Mouse (Mus musculus): ENCODE measurements at regions not wholly inside any gene's neighbourhood (a gene's known extent, or its start where the extent isn't known, plus 50 kb on each side); places are given as distances from the start of the nearest gene placed in this dataset.

GRCm38 (mm10) chr5:52920251-52920650 is 86.4 kb downstream of the Anapc4 start:
- H3K27ac ChIP-seq: no peak overlapping the region
- no peaks in the 10 kb centered on the region for H3K36me3 ChIP-seq (ENCODE audit: poor library complexity, severe bottlenecking)
- no peaks in the 10 kb centered on the region for H3K27me3 ChIP-seq
- H3K9ac ChIP-seq: no peak overlapping the region
- H3K4me3 ChIP-seq: no peak overlapping the region
- 92% methylated on average over 3 of the region's 3 CpGs for WGBS
- H3K9me3 ChIP-seq (replicated peaks): no peaks in the 10 kb centered on the region
- H3K4me1 ChIP-seq: no peaks in the 10 kb centered on the region
- H3K4me2 ChIP-seq: no peak overlapping the region
- no peak for ATAC-seq

- Histone ChIP-seq H3K4me3 (no peak overlapping the region), H3K27me3 (no peaks in the 10 kb centered on the region), H3K36me3 (ENCODE audit: poor library complexity, severe bottlenecking) (no peaks in the 10 kb centered on the region), H3K9ac (no peak overlapping the region), H3K4me2 (no peak overlapping the region), H3K9me3 (replicated peaks) (no peaks in the 10 kb centered on the region), H3K4me1 (no peaks in the 10 kb centered on the region), H3K27ac (no peak overlapping the region)
- ATAC-seq: no peak
- WGBS: 85% methylated on average over 7 of the region's 7 CpGs
Observed at GRCm38 (mm10) chr5:52920722-52921264, 87.0 kb downstream of the Anapc4 start.

GRCm38 (mm10) chr5:52925006-52925405 is 91.2 kb downstream of the Anapc4 start:
- Histone ChIP-seq H3K4me1 (no peaks in the 10 kb centered on the region), H3K27ac (no peak overlapping the region), H3K9ac (no peak overlapping the region), H3K4me3 (no peak overlapping the region), H3K27me3 (no peaks in the 10 kb centered on the region), H3K4me2 (no peak overlapping the region), H3K9me3 (replicated peaks) (no peaks in the 10 kb centered on the region), H3K36me3 (ENCODE audit: poor library complexity, severe bottlenecking) (no peaks in the 10 kb centered on the region)
- no peak for ATAC-seq
- WGBS: 62% methylated on average over 6 of the region's 6 CpGs

- H3K4me3 ChIP-seq: no peak overlapping the region
- H3K4me1 ChIP-seq: no peaks in the 10 kb centered on the region
- ATAC-seq: no peak
- no peak overlapping the region for H3K4me2 ChIP-seq
- no peak overlapping the region for H3K27ac ChIP-seq
- H3K27me3 ChIP-seq: no peaks in the 10 kb centered on the region
- WGBS: 68% methylated on average over 8 of the region's 8 CpGs
- no peaks in the 10 kb centered on the region for H3K9me3 ChIP-seq (replicated peaks)
- no peak overlapping the region for H3K9ac ChIP-seq
- H3K36me3 ChIP-seq (ENCODE audit: poor library complexity, severe bottlenecking): no peaks in the 10 kb centered on the region
Observed at GRCm38 (mm10) chr5:52929690-52930089, 95.9 kb downstream of the Anapc4 start.

- 65% methylated on average over 6 of the region's 6 CpGs for WGBS
- Histone ChIP-seq H3K4me1 (no peaks in the 10 kb centered on the region), H3K9ac (no peak overlapping the region), H3K4me3 (no peak overlapping the region), H3K9me3 (replicated peaks) (no peaks in the 10 kb centered on the region), H3K4me2 (no peak overlapping the region), H3K36me3 (ENCODE audit: poor library complexity, severe bottlenecking) (no peaks in the 10 kb centered on the region), H3K27me3 (no peaks in the 10 kb centered on the region), H3K27ac (no peak overlapping the region)
- peak; percentile 55; the same call in 1 of the 2 replicates for ATAC-seq
Observed at GRCm38 (mm10) chr5:52933291-52933690, 99.5 kb downstream of the Anapc4 start.

GRCm38 (mm10) chr5:52937626-52938025 is 100.3 kb upstream of the Slc34a2 start:
- Histone ChIP-seq H3K9ac (no peak overlapping the region), H3K27me3 (no peaks in the 10 kb centered on the region), H3K9me3 (replicated peaks) (no peaks in the 10 kb centered on the region), H3K27ac (no peak overlapping the region), H3K4me3 (no peak overlapping the region), H3K4me2 (no peak overlapping the region), H3K36me3 (ENCODE audit: poor library complexity, severe bottlenecking) (no peaks in the 10 kb centered on the region), H3K4me1 (no peaks in the 10 kb centered on the region)
- no peak for ATAC-seq
- 80% methylated on average over 1 of the region's 1 CpGs for WGBS

- Histone ChIP-seq H3K9ac (no peak overlapping the region), H3K36me3 (ENCODE audit: poor library complexity, severe bottlenecking) (no peaks in the 10 kb centered on the region), H3K27ac (no peak overlapping the region), H3K4me2 (no peak overlapping the region), H3K27me3 (no peaks in the 10 kb centered on the region), H3K9me3 (replicated peaks) (no peaks in the 10 kb centered on the region), H3K4me3 (no peak overlapping the region), H3K4me1 (no peaks in the 10 kb centered on the region)
- no peak for ATAC-seq
- WGBS: 94% methylated on average over 6 of the region's 6 CpGs
Observed at GRCm38 (mm10) chr5:52939994-52940393, 97.9 kb upstream of the Slc34a2 start.

- 83% methylated on average over 4 of the region's 4 CpGs for WGBS
- Histone ChIP-seq H3K9me3 (replicated peaks) (no peaks in the 10 kb centered on the region), H3K9ac (no peak overlapping the region), H3K4me2 (no peak overlapping the region), H3K36me3 (ENCODE audit: poor library complexity, severe bottlenecking) (no peaks in the 10 kb centered on the region), H3K27me3 (no peaks in the 10 kb centered on the region), H3K4me3 (no peak overlapping the region), H3K27ac (no peak overlapping the region), H3K4me1 (no peaks in the 10 kb centered on the region)
- no peak for ATAC-seq
Observed at GRCm38 (mm10) chr5:52940645-52941044, 97.2 kb upstream of the Slc34a2 start.

- 37% methylated on average over 8 of the region's 8 CpGs for WGBS
- H3K4me3 ChIP-seq: no peak overlapping the region
- H3K4me2 ChIP-seq: no peak overlapping the region
- H3K27ac ChIP-seq: no peak overlapping the region
- H3K36me3 ChIP-seq (ENCODE audit: poor library complexity, severe bottlenecking): no peaks in the 10 kb centered on the region
- H3K9me3 ChIP-seq (replicated peaks): no peaks in the 10 kb centered on the region
- ATAC-seq: no peak
- no peaks in the 10 kb centered on the region for H3K27me3 ChIP-seq
- no peak overlapping the region for H3K9ac ChIP-seq
- H3K4me1 ChIP-seq: 0 out of 2 replicates have a peak, but pooled peaks cover 3% of the 10 kb centered on the region
Observed at GRCm38 (mm10) chr5:52953875-52954274, 84.0 kb upstream of the Slc34a2 start.

GRCm38 (mm10) chr5:52954713-52955112 is 83.2 kb upstream of the Slc34a2 start:
- Histone ChIP-seq H3K36me3 (ENCODE audit: poor library complexity, severe bottlenecking) (no peaks in the 10 kb centered on the region), H3K4me2 (no peak overlapping the region), H3K9me3 (replicated peaks) (no peaks in the 10 kb centered on the region), H3K27me3 (no peaks in the 10 kb centered on the region), H3K4me1 (0 out of 2 replicates have a peak, but pooled peaks cover 3% of the 10 kb centered on the region), H3K9ac (no peak overlapping the region), H3K27ac (no peak overlapping the region), H3K4me3 (no peak overlapping the region)
- 92% methylated on average over 3 of the region's 3 CpGs for WGBS
- no peak for ATAC-seq

GRCm38 (mm10) chr5:52964209-52964608 is 73.7 kb upstream of the Slc34a2 start:
- 83% methylated on average over 4 of the region's 4 CpGs for WGBS
- Histone ChIP-seq H3K4me3 (no peak overlapping the region), H3K9me3 (replicated peaks) (no peaks in the 10 kb centered on the region)

GRCm38 (mm10) chr5:52971811-52972210 is 66.1 kb upstream of the Slc34a2 start:
- WGBS: 52% methylated on average over 5 of the region's 5 CpGs
- no peak overlapping the region for H3K27ac ChIP-seq
- no peak overlapping the region for H3K4me2 ChIP-seq
- H3K9ac ChIP-seq: no peak overlapping the region
- no peak for ATAC-seq
- H3K27me3 ChIP-seq: no peaks in the 10 kb centered on the region
- no peaks in the 10 kb centered on the region for H3K9me3 ChIP-seq (replicated peaks)
- no peaks in the 10 kb centered on the region for H3K4me1 ChIP-seq
- H3K4me3 ChIP-seq: no peak overlapping the region
- no peaks in the 10 kb centered on the region for H3K36me3 ChIP-seq (ENCODE audit: poor library complexity, severe bottlenecking)

More at GRCm38 (mm10) chr5:52964209-52964608, 73.7 kb upstream of the Slc34a2 start:
- H3K36me3 ChIP-seq (ENCODE audit: poor library complexity, severe bottlenecking): no peaks in the 10 kb centered on the region
- H3K27me3 ChIP-seq: no peaks in the 10 kb centered on the region
- no peaks in the 10 kb centered on the region for H3K4me1 ChIP-seq
- H3K4me2 ChIP-seq: no peak overlapping the region
- no peak overlapping the region for H3K9ac ChIP-seq
- H3K27ac ChIP-seq: no peak overlapping the region
- ATAC-seq: no peak

- Histone ChIP-seq H3K4me3 (no peak overlapping the region), H3K9ac (no peak overlapping the region), H3K36me3 (ENCODE audit: poor library complexity, severe bottlenecking) (no peaks in the 10 kb centered on the region), H3K27ac (no peak overlapping the region), H3K9me3 (replicated peaks) (no peaks in the 10 kb centered on the region), H3K27me3 (no peaks in the 10 kb centered on the region), H3K4me2 (no peak overlapping the region), H3K4me1 (no peaks in the 10 kb centered on the region)
- WGBS: 75% methylated on average over 2 of the region's 2 CpGs
- ATAC-seq: no peak
Observed at GRCm38 (mm10) chr5:52973003-52973402, 64.9 kb upstream of the Slc34a2 start.
